Mouse (Mus musculus) spleen, postnatal 10 days (tissue): ENCODE results near the gene Clk1.
A peak's percentile ranks its signal among the peaks of the same experiment; 100 is the strongest.

Experiments used
- DNase-seq, 2 experiments: peaks; one replicate each; pipeline ENCODE4 v3.0.0; 2021 to 2022; ENCODE audit warnings: low spot score in 2 of 2

The Clk1 gene

DNA sequence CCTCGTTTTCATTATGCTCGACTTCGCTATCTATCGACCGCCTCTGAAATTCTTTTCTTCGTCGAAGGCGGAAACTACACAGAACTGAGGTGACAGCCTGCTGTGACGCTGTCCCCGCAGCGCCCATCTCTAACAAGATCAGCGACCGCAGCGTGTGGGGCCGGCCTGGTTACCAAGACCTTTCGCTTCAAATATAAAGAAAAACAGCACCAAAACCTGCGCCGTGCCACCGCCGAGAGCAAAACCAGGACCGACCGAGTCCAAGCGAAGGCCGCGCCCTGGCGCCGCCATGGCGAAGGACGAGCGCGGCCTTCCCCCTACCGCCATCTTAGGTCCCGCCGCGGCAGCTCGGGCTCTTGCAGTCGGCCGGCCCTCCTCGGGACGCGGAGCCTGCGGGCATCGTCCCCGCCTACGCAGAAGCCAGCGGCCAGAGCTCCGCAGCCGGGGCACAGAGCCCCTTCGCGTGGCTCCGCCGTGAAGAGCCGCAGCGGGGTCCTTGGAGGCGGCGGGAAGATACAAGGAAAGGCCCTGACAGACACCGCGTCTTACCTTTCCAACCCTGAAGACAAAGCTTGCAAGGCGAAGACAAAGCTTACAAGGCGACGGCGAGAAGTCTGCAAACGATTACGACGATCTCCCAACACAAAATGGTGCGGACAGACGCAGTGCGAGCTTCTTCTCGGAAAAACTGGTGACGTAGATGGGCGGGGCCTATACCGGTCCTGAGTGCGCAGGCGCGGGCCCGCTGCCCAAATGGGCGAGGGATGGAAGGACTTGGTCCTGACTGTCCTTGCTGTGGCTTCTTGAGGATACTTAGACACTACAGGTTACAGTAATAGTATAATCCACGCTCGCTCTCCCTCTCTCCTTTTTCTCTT lies at the start of gene Clk1:
Gene Clk1 (minus strand): TSS at position 696 of the 878 bp plus-strand sequence.
- DNase-seq = peak; percentile 99 to 100

DNA sequence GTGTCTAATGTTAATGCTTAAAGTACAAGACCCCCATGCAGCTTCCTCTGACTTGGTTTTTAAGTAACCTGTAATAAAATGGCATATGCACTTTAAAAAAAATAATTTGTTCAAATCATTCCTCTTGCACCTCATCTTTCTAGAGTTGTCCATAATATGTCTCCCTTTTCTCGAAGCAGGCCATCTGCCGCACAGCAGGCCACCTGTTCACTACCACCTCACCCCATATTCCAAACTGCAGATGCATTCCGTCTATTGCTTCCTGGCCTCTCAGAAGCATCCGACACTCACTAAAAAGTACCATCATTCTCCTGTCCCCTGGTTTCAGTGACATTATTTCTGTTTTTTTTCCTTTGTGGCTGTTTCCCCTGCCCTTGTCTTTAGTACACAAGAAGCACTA lies 41.7 kb upstream of the Clk1 start:
- no peak for DNase-seq

DNA sequence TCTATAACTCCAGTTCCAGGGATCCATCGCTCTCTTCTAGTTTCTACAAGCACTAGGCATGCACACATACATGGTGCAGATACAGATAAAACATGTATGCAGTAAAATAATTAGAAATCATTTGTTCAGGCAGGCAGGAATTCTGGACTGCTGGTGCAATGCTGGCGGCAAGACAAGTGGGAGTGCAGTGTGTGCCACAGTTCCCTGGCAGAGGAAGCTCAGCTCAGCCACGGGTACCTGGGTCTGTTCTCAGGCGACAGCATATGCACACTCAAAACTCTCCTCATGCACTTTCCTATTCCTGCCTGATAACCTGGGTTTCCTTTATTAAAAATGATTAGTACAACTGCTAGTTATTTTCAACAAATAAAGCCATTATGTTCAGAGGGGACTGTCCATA lies 41.2 kb upstream of the Clk1 start:
- no peak for DNase-seq

DNA sequence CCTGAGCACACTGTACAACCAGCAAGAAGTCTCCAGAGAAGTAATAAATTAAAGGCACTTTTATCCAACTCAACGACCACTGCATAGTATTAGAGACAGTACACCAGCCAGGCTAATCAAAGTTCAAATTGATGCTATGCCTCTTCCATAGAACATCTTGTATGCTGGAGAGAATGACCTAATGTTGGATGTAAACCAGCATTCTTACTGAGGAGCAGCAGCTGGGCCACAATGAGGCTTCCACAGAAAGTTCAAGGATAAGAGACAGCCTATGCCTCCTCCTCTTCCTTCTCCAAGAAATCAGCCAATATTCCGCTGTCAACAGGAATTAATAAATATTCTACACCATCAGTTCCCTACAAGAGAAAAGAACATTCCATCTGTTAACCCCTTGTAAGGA lies 40.1 kb upstream of the Clk1 start:
- DNase-seq = no peak

DNA sequence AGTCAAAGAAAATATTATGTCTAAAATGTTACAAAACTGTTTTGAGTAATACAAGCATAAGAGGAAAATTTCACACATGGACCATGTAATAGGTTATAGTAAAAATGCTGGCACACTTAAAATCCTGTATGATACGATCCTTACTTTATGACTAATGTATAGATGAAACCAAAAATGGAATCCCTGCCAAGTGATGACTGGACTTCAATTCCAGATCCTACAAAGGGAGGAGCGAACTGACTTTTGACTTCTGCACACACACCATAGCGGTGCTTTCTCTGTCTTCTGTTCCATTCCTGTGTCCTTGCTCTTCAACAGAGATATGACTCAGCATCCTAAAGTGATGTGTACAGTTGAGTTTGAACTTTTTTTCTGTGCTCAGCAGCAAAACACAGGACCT lies 36.7 kb upstream of the Clk1 start:
- no peak for DNase-seq

DNA sequence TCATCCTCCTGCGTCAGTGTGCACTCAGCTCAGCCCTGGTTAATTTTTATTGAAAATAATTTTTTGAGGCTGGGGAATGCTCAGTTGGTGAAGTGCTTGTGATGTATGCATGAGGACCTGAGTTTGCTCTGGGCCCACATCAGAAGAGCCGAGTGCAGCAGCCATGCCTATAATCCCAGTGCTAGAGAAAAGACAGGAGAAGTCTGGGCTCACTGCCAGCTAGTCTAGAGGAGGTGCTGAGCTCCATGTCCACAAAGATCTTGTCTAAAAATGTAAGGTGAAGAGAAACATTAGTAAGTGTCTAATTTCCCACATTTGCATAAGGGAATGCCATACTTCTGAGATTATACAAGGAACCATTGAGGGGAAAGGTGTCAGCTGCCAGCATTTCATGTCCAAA lies 35.0 kb upstream of the Clk1 start:
- DNase-seq = no peak

DNA sequence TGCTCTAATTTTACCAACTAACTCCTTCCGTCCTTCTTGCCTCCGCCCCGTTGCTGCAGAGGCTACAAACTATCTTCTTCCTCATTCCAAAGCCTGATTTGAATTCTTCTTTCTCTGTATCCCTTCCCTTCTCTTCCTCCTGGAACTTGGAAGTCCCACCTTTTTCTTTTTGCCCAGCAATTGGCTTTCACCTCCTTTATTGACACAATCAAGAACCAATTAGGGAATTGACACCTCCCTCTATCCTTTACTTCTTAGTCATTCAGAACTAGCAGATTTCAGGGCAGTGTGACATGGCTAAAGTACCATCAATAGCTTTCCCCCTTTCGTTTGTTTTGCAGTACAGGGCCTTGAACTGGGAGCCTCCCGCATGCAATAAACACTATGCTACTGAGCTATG lies 34.3 kb upstream of the Clk1 start:
- DNase-seq = no peak

DNA sequence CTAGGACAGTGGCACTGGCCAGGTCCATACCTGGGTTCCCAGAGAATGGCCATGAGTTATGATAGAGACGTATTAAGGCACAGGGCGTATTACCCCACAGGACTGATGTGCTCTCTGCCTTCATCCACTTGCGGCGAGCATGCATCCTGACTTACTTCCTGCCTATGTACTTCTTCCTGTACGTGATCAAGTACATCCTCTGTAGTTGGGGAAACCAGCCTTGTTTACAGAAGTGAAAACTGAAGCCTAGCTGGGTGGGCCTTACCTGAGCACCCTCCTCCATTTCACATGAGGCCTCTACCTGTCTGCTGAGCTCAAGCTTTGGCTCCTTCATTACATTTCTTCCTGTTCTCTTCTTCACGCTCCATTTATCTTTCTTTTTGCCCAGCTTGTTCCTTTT lies 30.4 kb upstream of the Clk1 start:
- DNase-seq = no peak

DNA sequence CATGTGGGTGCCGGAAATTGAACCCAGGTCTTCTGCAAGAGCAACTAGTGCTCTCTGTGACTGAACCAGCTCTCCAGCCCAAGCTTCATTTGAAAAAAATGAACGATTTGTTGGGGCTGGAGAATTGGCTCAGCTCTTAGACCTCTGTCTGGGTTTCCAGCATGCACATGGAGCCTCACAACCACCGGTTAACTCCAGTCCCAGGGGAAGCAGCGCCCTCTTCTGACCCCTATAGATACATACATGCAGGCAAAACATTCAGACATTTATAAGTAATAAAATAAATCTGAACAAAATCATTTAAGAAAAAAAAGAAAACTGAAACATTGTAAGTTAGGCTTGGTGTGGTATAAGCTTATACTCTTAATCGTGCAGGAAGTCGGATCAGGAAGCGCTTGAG lies 24.5 kb upstream of the Clk1 start:
- no peak for DNase-seq

DNA sequence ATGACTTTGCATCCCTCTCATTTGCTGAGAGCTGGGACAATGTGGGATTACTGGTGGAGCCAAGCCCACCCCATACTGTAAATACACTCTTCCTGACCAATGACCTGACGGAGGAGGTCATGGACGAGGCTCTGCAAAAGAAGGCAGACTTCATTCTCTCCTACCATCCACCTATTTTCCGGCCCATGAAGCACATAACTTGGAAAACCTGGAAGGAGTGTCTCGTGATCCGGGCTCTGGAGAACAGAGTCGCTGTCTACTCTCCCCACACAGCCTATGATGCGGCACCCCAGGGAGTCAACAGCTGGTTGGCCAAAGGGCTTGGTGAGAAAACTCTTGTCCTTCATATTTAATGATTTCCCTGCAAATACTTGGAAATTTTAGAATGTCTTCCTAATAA lies 23.9 kb upstream of the Clk1 start:
- DNase-seq = no peak

DNA sequence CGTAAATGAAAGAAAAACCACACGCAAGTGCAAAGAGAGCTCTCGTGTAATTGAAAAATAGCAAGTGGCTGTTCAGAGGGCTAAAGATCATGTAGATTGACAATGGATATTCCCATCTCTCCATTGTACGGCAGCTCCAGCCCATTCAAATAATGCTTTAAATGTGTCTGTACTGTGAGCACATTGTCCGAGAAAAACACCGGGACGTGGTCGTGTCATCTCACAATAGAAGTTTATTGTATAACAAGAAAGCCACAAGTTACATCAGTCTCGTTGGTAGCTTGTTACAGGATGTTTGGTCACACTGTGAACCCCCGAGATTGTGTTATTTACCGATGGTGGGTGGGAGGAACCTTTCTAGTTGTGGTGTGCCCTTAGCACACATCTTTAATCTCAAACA lies 22.0 kb upstream of the Clk1 start:
- no peak for DNase-seq

DNA sequence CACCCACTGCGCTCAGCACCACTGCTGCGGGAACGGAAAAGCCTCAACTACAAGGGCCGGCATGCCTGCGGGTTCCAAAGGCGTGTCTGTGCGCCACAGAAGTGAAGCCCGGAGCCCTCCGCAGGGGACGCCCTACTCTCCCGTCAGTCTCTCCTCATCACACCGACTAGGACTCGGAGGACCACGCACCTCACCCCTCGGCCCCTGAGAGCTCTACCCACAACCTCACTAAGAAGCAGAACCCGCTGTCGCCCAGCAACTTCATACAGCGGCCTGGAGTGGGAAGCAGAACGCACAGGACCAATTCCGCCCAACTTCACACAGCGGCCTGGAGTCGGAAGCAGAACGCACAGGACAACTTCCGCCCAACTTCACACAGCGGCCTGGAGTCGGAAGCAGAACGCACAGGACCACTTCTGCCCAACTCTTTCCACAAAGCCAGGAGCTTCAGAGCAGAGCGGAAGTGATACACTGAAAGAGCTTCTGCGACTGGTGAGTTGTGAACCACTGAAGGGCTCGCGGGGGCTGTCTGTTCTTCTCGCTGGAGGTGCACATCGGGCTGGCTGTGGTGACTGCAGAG lies 21.4 kb upstream of the Clk1 start, which contains the start of the genes Nif3l1 and Ppil3:
Gene Nif3l1 (plus strand): TSS at position 9 of the 580 bp plus-strand sequence.
Gene Ppil3 (minus strand): TSS at position 344 of the 580 bp plus-strand sequence.
- DNase-seq = peak; percentile 76 to 81

DNA sequence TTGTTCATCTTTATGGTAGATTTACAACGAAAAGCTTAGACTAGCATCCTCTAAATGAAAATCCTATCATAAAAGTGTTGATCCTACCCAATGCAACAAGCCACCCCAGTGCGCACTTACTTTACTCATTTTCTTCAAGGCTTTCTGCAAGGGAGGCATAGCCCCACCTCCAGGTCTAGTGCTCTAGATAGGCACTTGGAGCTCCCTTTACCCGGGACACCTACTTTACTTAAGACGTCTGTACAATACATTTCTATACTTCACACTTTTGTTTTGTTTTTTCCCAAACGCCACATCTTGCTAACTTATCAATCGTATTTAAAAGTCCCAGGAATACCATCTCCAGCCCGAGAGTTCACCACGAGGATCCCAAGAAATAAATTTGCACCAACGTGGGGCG lies 20.8 kb upstream of the Clk1 start:
- peak in 1 of 2 experiments; percentile 27 for DNase-seq

DNA sequence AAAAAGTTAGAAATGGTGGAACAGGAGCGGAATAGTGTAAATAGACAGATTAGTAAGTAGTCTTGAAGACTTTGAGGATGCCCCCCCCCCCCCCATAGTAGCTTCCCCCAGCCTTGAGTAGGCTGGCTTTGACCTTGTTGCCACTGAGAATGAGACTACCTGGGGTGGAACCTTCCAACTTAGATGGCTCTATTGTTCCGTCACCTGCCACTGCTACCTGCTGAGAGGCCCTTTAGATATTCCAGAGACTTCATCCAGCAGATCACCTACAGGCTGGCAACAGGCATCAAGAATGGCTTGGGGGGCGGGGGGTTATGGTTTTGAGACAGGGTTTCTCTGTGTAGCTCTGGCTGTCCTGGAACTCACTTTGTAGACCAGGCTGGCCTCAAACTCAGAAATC lies 685 bp upstream of the Clk1 start:
- DNase-seq = no peak

DNA sequence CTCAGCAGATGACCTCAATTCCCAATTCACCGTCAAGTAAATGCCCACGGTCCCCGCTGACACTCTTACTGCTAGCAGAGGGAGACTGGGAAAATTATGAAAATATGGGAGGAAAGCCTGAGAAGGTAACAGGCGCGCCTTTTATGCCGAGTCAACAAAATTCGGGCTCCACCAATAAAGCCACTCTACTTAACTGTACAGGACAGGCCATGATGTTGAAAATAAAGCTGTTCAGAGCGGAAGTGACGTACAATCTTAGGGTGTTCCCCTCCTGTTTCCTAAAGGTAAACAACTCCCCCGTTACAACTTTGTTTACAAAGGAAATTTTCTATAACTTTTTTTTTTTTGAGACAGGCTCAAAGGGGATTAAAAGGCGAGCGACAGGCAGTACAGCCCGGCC lies 987 bp downstream of the Clk1 start:
- DNase-seq = peak in 1 of 2 experiments; percentile 54

DNA sequence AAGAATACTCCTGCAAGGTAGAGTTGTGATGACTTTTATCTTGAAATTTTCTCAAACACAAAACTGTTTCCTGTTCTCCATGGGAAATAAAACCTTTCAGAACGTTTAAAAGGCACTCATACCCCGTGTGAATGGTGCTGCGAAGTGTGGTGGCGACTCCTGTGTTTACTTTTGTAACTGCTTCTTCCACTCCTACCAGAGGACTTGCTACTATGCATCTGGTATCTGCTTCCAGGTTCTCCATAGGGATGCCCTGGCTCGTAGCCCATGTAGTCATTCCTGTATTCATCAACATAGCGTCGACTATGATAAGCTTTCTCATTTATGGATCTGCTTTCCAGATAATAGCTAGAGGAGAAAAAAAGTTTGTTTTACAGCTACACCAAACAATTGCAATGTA lies 2.9 kb downstream of the Clk1 start:
- no peak for DNase-seq

DNA sequence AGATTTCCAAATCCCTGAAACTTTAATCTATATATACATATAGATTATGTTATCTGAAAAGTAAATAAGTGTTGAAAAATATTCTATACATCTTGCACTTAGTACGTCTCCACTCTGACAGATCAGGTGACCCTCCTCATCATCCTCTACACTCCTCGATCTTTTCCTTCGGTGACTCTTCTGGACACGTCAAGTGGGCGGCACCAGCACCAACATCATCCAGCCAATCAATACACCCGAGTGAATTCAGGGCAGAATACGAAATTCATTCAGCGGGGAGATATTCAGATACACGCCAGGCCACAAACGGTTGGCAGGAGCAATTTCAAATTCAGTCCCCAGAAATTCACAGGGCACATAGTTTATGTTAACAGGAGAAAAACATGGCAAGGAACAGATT lies 3.8 kb downstream of the Clk1 start:
- DNase-seq = no peak

DNA sequence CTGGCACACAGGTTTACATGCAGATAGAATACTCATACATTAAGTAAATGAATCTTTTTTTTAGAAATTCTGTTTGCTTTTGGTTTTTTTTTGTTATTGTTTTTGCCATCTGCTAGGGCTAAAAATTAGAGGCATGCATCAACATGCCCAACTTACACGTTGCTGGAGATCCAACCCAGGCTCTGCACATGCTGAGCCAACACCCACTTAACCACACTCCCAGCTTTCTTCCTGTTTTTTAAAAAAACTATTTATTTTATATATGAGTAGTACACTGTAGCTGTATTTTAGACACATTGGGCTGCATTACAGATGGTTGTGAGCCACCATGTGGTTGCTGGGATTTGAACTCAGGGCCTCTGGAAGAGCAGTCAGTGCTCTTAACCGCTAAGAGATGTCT lies 7.8 kb downstream of the Clk1 start:
- no peak for DNase-seq

DNA sequence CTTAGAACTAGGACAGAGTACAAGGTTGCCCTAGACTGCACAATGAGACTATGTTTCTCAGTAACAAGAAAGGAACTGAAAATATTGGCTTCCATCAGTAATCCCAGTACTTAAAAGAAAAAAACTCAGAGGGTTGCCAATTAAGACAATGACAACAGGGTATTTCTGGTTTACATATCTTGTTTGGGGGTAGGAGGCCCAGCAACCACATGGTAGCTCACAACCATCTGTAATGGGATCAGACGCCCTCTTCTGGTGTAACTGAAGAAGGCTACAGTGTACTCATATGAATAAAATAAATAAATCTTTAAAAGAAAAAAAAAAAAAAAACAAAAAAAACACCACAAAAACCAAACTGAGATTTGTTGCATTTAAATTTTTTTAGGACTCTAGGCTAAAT lies 8.4 kb downstream of the Clk1 start:
- no peak for DNase-seq

DNA sequence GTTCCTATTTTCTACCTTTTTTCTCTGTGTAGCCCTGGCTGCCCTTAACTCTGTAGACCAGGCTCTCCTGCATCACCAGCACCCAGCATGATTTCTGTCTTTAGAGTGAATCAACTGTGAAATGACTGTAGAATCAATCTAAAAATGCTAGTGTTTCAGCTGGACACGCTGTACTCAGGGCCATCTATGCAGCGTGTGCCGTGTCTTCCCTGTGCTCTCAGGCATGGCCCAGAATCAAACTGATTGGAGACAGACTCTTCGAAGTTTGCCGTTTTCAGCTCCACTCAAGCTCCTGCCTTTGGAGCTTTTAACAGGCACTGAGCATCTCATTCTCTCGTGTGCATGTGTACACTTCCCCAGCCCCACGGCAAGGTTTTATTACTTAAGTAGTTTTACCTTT lies 13.1 kb downstream of the Clk1 start:
- DNase-seq = no peak

DNA sequence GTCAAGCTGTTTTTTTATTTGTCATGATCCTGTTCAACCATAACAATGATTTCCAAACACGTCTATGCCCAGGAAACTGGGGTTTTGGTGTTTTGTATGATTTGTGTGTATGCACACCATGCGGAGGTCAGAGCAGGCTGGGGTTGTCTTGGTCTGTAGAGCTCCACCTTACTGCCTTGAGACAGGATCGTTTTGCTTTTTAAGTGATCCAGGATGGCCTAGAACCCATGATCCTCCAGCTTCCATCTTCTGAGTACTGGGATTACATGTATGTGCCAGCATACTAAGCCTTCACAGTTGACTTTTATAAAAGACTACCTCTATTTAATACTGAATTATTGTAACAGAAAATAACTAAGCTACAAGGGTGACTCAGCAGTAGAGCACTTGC lies 13.7 kb downstream of the Clk1 start:
- DNase-seq = no peak

DNA sequence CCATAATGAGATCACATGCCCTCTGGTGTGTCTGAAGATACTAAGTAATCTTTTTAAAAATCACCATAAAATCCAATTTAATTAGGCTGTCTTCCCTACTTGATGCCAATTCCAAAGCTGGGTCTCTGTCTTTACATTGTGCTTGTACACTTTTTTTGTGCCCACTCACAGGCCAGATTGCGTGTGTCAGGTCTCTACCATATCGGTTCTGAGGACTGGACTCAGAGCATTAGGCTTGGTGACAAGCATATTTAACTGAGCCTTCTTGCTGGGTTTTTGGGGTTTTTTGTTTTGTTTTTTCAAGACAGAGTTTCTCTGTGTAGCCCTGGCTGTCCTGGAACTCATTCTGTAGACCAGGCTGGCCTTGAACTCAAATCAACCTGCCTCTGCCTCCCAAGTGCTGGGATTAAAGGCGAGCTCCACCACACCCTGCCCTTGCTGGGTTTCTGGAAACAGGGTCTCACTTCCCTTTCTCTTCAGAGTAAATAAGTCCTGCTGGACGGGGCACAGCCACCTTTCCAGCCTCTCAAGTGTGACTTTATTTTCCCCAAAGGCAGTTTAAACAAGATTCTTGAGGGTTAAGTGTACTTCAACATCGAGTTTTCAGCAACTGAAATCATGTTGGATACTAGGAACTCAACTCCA lies 14.2 kb downstream of the Clk1 start:
- DNase-seq = no peak

DNA sequence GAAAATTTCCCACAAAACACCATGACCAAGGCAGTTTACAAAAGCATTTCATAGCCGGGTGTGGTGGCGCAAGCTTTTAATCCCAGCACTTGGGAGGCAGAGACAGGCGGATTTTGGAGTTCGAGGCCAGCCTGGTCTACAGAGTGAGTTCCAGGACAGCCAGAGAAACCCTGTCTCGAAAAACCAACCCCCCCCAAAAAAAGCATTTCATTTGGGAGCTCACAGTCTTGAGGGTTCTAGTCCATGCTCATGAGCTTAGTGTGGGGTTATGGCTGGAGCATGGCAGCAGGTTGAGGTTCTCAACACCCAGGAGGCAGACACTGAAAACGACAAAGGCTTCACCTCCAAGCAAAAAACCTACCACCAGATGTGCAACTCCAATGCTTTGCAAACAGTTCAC lies 15.7 kb downstream of the Clk1 start:
- DNase-seq = no peak
